Mouse (Mus musculus): ENCODE results near the gene 9530053A07Rik. TPM values are rescaled to one million over a fixed set of nuclear protein-coding genes. Genes with fewer than 3 reads are reported as not detected.
"Not testable (repeated sequence)": the region's sequence is repeated elsewhere in the genome, so short reads cannot be mapped to it uniquely, and the experiment has no call there.

The 9530053A07Rik gene
- 0.04 TPM in 2 replicates for polyA plus RNA-seq (2016; fragmentation: Nextera tagmentation; extraction: Ambion mirVana)

- ATAC-seq (ENCODE audit: insufficient number of reproducible peaks, insufficient read depth, low FRiP score, low TSS enrichment): no peak
- no peak within 1 kb of the TSS for H3K9ac ChIP-seq
- no peak within 1 kb of the TSS for H3K4me2 ChIP-seq (replicated peaks)
- no peaks in the 10 kb centered on the region for H3K36me3 ChIP-seq
- 79% methylated on average over 5 of the region's 5 CpGs for WGBS
- no peaks in the 10 kb centered on the region for H3K4me1 ChIP-seq
- no peak within 1 kb of the TSS for H3K27ac ChIP-seq
- H3K4me3 ChIP-seq: no peak within 1 kb of the TSS
- no peaks in the 10 kb centered on the region for H3K9me3 ChIP-seq
- no peaks in the 10 kb centered on the region for H3K27me3 ChIP-seq
Observed at GRCm38 (mm10) chr7:28129166-28129565, at the start of gene 9530053A07Rik. TSS of gene 9530053A07Rik (plus strand) at chr7:28129466.

GRCm38 (mm10) chr7:28084215-28084614 lies 45.1 kb upstream of the 9530053A07Rik start:
- no peaks in the 10 kb centered on the region for H3K36me3 ChIP-seq
- H3K9ac ChIP-seq: no peak overlapping the region
- H3K9me3 ChIP-seq: no peaks in the 10 kb centered on the region
- no peak overlapping the region for H3K27ac ChIP-seq
- no peaks in the 10 kb centered on the region for H3K4me1 ChIP-seq
- no peak for ATAC-seq (ENCODE audit: insufficient number of reproducible peaks, insufficient read depth, low FRiP score, low TSS enrichment)
- H3K4me2 ChIP-seq (replicated peaks): no peak overlapping the region
- no peak overlapping the region for H3K4me3 ChIP-seq
- WGBS: 74% methylated on average over 7 of the region's 7 CpGs
- no peaks in the 10 kb centered on the region for H3K27me3 ChIP-seq

- Histone ChIP-seq H3K36me3 (no peaks in the 10 kb centered on the region), H3K4me2 (replicated peaks) (no peak overlapping the region), H3K4me3 (no peak overlapping the region), H3K4me1 (no peaks in the 10 kb centered on the region), H3K9ac (no peak overlapping the region), H3K27me3 (no peaks in the 10 kb centered on the region), H3K9me3 (no peaks in the 10 kb centered on the region), H3K27ac (no peak overlapping the region)
- ATAC-seq (ENCODE audit: insufficient number of reproducible peaks, insufficient read depth, low FRiP score, low TSS enrichment): no peak
- WGBS: 83% methylated on average over 16 of the region's 16 CpGs
Observed at GRCm38 (mm10) chr7:28086236-28086635, 43.0 kb upstream of the 9530053A07Rik start.

- ATAC-seq (ENCODE audit: insufficient number of reproducible peaks, insufficient read depth, low FRiP score, low TSS enrichment): no peak
- Histone ChIP-seq H3K4me1 (0 out of 2 replicates have a peak, but pooled peaks cover 4% of the 10 kb centered on the region), H3K4me3 (no peak overlapping the region), H3K36me3 (no peaks in the 10 kb centered on the region), H3K27me3 (no peaks in the 10 kb centered on the region), H3K27ac (no peak overlapping the region), H3K4me2 (replicated peaks) (no peak overlapping the region), H3K9me3 (no peaks in the 10 kb centered on the region), H3K9ac (0 out of 2 replicates have a peak overlapping the region, but pooled peaks have one; percentile 0)
- 18% methylated on average over 11 of the region's 11 CpGs for WGBS
Observed at GRCm38 (mm10) chr7:28093541-28093940, 35.7 kb upstream of the 9530053A07Rik start.

- Histone ChIP-seq H3K27me3 (no peaks in the 10 kb centered on the region), H3K9me3 (peaks cover 7% of the 10 kb centered on the region; the same call in 1 of the 2 replicates), H3K4me2 (replicated peaks) (no peak overlapping the region), H3K4me3 (no peak overlapping the region), H3K9ac (no peak overlapping the region), H3K36me3 (no peaks in the 10 kb centered on the region), H3K4me1 (no peaks in the 10 kb centered on the region), H3K27ac (no peak overlapping the region)
- WGBS: 93% methylated on average over 16 of the region's 16 CpGs
- ATAC-seq (ENCODE audit: insufficient number of reproducible peaks, insufficient read depth, low FRiP score, low TSS enrichment): no peak
Observed at GRCm38 (mm10) chr7:28099101-28099500, 30.2 kb upstream of the 9530053A07Rik start.

GRCm38 (mm10) chr7:28100596-28101590 lies 28.4 kb upstream of the 9530053A07Rik start:
- Histone ChIP-seq H3K9ac (no peak overlapping the region), H3K4me1 (no peaks in the 10 kb centered on the region), H3K27me3 (peaks cover 5% of the 10 kb centered on the region; the same call in 1 of the 2 replicates), H3K36me3 (no peaks in the 10 kb centered on the region), H3K4me3 (no peak overlapping the region), H3K27ac (no peak overlapping the region), H3K9me3 (peaks cover 7% of the 10 kb centered on the region; the same call in 1 of the 2 replicates), H3K4me2 (replicated peaks) (no peak overlapping the region)
- ATAC-seq (ENCODE audit: insufficient number of reproducible peaks, insufficient read depth, low FRiP score, low TSS enrichment): no peak
- 67% methylated on average over 17 of the region's 17 CpGs for WGBS

GRCm38 (mm10) chr7:28102936-28103335 lies 26.3 kb upstream of the 9530053A07Rik start:
- ATAC-seq (ENCODE audit: insufficient number of reproducible peaks, insufficient read depth, low FRiP score, low TSS enrichment); H3K4me2 ChIP-seq (replicated peaks); H3K4me3 ChIP-seq; H3K9me3 ChIP-seq; H3K4me1 ChIP-seq; H3K36me3 ChIP-seq; H3K27me3 ChIP-seq; H3K9ac ChIP-seq; H3K27ac ChIP-seq: not testable (repeated sequence)
- 52% methylated on average over 5 of the region's 5 CpGs for WGBS

GRCm38 (mm10) chr7:28104670-28105069 lies 24.6 kb upstream of the 9530053A07Rik start:
- peak; percentile 26; the same call in 1 of the 2 replicates for ATAC-seq (ENCODE audit: insufficient number of reproducible peaks, insufficient read depth, low FRiP score, low TSS enrichment)
- H3K9me3 ChIP-seq: no peaks in the 10 kb centered on the region
- H3K36me3 ChIP-seq: no peaks in the 10 kb centered on the region
- no peak overlapping the region for H3K27ac ChIP-seq
- 4% methylated on average over 23 of the region's 23 CpGs for WGBS
- H3K27me3 ChIP-seq: peaks cover 5% of the 10 kb centered on the region; the same call in 1 of the 2 replicates
- H3K4me1 ChIP-seq: no peaks in the 10 kb centered on the region
- peak overlapping the region; percentile 40 for H3K4me2 ChIP-seq (replicated peaks)
- 0 out of 2 replicates have a peak overlapping the region, but pooled peaks have one; percentile 36 for H3K9ac ChIP-seq
- peak overlapping the region; percentile 25 for H3K4me3 ChIP-seq

GRCm38 (mm10) chr7:28106241-28106640 lies 23.0 kb upstream of the 9530053A07Rik start:
- Histone ChIP-seq H3K36me3 (no peaks in the 10 kb centered on the region), H3K4me1 (no peaks in the 10 kb centered on the region), H3K27ac (no peak overlapping the region), H3K9me3 (no peaks in the 10 kb centered on the region), H3K4me3 (no peak overlapping the region), H3K27me3 (peaks cover 5% of the 10 kb centered on the region; the same call in 1 of the 2 replicates), H3K9ac (no peak overlapping the region), H3K4me2 (replicated peaks) (no peak overlapping the region)
- no peak for ATAC-seq (ENCODE audit: insufficient number of reproducible peaks, insufficient read depth, low FRiP score, low TSS enrichment)
- 89% methylated on average over 11 of the region's 11 CpGs for WGBS

GRCm38 (mm10) chr7:28114648-28115047 lies 14.6 kb upstream of the 9530053A07Rik start:
- no peak overlapping the region for H3K4me2 ChIP-seq (replicated peaks)
- no peak overlapping the region for H3K27ac ChIP-seq
- no peaks in the 10 kb centered on the region for H3K36me3 ChIP-seq
- no peak overlapping the region for H3K4me3 ChIP-seq
- no peak for ATAC-seq (ENCODE audit: insufficient number of reproducible peaks, insufficient read depth, low FRiP score, low TSS enrichment)
- no peaks in the 10 kb centered on the region for H3K9me3 ChIP-seq
- H3K4me1 ChIP-seq: no peaks in the 10 kb centered on the region
- H3K27me3 ChIP-seq: no peaks in the 10 kb centered on the region
- H3K9ac ChIP-seq: no peak overlapping the region
- WGBS: 80% methylated on average over 2 of the region's 2 CpGs

- Histone ChIP-seq H3K4me1 (no peaks in the 10 kb centered on the region), H3K4me3 (no peak overlapping the region), H3K36me3 (no peaks in the 10 kb centered on the region), H3K4me2 (replicated peaks) (no peak overlapping the region), H3K27ac (no peak overlapping the region), H3K9ac (no peak overlapping the region), H3K9me3 (no peaks in the 10 kb centered on the region; the same call in 1 of the 2 replicates), H3K27me3 (no peaks in the 10 kb centered on the region)
- WGBS: 68% methylated on average over 5 of the region's 5 CpGs
- 0 out of 2 replicates have a peak, but pooled peaks have one; percentile 22 for ATAC-seq (ENCODE audit: insufficient number of reproducible peaks, insufficient read depth, low FRiP score, low TSS enrichment)
Observed at GRCm38 (mm10) chr7:28137613-28138012, 8.3 kb downstream of the 9530053A07Rik start.

- H3K9ac ChIP-seq: no peak overlapping the region
- ATAC-seq (ENCODE audit: insufficient number of reproducible peaks, insufficient read depth, low FRiP score, low TSS enrichment): no peak
- WGBS: 20% methylated on average over 3 of the region's 3 CpGs
- 0 out of 2 replicates have a peak, but pooled peaks cover 4% of the 10 kb centered on the region for H3K9me3 ChIP-seq
- no peak overlapping the region for H3K27ac ChIP-seq
- H3K4me2 ChIP-seq (replicated peaks): no peak overlapping the region
- no peak overlapping the region for H3K4me3 ChIP-seq
- 0 out of 2 replicates have a peak, but pooled peaks cover 4% of the 10 kb centered on the region for H3K4me1 ChIP-seq
- H3K27me3 ChIP-seq: 0 out of 2 replicates have a peak, but pooled peaks cover 4% of the 10 kb centered on the region
- H3K36me3 ChIP-seq: no peaks in the 10 kb centered on the region
Observed at GRCm38 (mm10) chr7:28148263-28148662, 19.0 kb downstream of the 9530053A07Rik start.

All from embryonic facial prominence, embryonic 12.5 days (tissue).